Mouse (Mus musculus): ENCODE measurements around the gene Myoz2.

DNA sequence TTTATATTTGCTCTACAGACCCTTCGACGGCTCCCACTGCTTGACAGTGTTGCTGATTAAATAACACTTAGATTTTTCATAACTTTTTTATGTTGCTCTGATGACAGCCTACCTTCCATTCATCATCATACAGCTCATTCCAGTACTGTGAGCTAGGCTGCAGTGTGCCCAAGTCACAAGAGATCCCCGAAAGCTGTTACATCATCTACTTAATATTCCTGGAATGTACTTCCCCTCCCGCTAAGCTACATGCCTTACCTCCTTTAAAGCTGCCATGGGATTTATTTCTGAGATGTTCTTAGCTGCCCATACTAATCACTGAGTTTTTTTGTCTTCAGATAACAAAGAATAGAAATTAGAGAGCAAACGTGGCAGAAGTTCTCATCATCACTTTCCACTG, 19.4 kb upstream of the Myoz2 start:
- TF ChIP-seq CTCF (IDR thresholded peaks at IDR 0.05; ENCODE audit: low read depth) (no peak), EP300 (IDR thresholded peaks at IDR 0.05; ENCODE audit: low read depth) (no peak)

Measured in liver, embryonic 14.5 days (tissue).